Mouse (Mus musculus) hindbrain, embryonic 16.5 days (tissue): ENCODE data around the gene 4930556J24Rik. TPM values are rescaled to one million over a fixed set of nuclear protein-coding genes. Genes with fewer than 3 reads are reported as not detected.

Source experiments
- ATAC-seq: fragments of 200-750 bp; cut with Nextera tagmentation; 2 replicates; pipeline ENCODE4 v1.8.0; 2017; ENCODE audit warnings: moderate TSS enrichment, moderate library complexity
- H3K27ac ChIP-seq: fragments of 300-500 bp; sonication (generic); 2 replicates; pipeline ENCODE4 v1.5.1; 2014; ENCODE audit warnings: low read depth, mild to moderate bottlenecking, control low read depth, low read length, moderate library complexity
- H3K27me3 ChIP-seq: fragments of 300-500 bp; sonication (generic); replicated peaks from 2 replicates; pipeline ENCODE4 v1.6.1; 2014; ENCODE audit warnings: low read length; ENCODE audit not compliant: control insufficient read depth, insufficient read depth
- H3K36me3 ChIP-seq: fragments of 300-500 bp; sonication (generic); 2 replicates; pipeline ENCODE4 v1.6.1; 2014; ENCODE audit warnings: mild to moderate bottlenecking, low read length, moderate library complexity, mixed read lengths; ENCODE audit not compliant: control insufficient read depth, insufficient read depth
- H3K4me1 ChIP-seq: fragments of 300-500 bp; sonication (generic); 2 replicates; pipeline ENCODE4 v1.6.1; 2014; ENCODE audit warnings: low read depth, low read length; ENCODE audit not compliant: control insufficient read depth, insufficient read depth
- H3K4me2 ChIP-seq: fragments of 300-500 bp; sonication (generic); 2 replicates; pipeline ENCODE4 v1.6.1; 2014; ENCODE audit warnings: mild to moderate bottlenecking, low read length, control low read depth, moderate library complexity
- H3K4me3 ChIP-seq: fragments of 300-500 bp; sonication (generic); 2 replicates; pipeline ENCODE4 v1.5.1; 2014; ENCODE audit warnings: mild to moderate bottlenecking, low read length, control low read depth, moderate library complexity
- H3K9ac ChIP-seq: fragments of 300-500 bp; sonication (generic); 2 replicates; pipeline ENCODE4 v1.6.1; 2014; ENCODE audit warnings: low read depth, mild to moderate bottlenecking, control low read depth, low read length, moderate library complexity
- H3K9me3 ChIP-seq: fragments of 300-500 bp; sonication (generic); 2 replicates; pipeline ENCODE4 v1.6.1; 2014; ENCODE audit warnings: mild to moderate bottlenecking, low read length, moderate library complexity; ENCODE audit not compliant: control insufficient read depth
- WGBS: fragments of 180-500 bp; shearing (Covaris S2); extraction: QIAGEN DNeasy Blood & Tissue Kit; methylation state at CpG from one replicate; pipeline ENCODE4 v1.1.7; 2014; 5-methylcytosine and 5-hydroxymethylcytosine counted together
- polyA plus RNA-seq: library from polyadenylated mRNA; unstranded; fragments of >200 nt; fragmentation: Nextera tagmentation; extraction: Ambion mirVana; gene quantifications from 2 replicates; pipeline ENCODE4 v1.2.1, GENCODE M21; 2015

Gene 4930556J24Rik
- polyA plus RNA-seq, 1 experiment from 2014 or later = not detected

DNA sequence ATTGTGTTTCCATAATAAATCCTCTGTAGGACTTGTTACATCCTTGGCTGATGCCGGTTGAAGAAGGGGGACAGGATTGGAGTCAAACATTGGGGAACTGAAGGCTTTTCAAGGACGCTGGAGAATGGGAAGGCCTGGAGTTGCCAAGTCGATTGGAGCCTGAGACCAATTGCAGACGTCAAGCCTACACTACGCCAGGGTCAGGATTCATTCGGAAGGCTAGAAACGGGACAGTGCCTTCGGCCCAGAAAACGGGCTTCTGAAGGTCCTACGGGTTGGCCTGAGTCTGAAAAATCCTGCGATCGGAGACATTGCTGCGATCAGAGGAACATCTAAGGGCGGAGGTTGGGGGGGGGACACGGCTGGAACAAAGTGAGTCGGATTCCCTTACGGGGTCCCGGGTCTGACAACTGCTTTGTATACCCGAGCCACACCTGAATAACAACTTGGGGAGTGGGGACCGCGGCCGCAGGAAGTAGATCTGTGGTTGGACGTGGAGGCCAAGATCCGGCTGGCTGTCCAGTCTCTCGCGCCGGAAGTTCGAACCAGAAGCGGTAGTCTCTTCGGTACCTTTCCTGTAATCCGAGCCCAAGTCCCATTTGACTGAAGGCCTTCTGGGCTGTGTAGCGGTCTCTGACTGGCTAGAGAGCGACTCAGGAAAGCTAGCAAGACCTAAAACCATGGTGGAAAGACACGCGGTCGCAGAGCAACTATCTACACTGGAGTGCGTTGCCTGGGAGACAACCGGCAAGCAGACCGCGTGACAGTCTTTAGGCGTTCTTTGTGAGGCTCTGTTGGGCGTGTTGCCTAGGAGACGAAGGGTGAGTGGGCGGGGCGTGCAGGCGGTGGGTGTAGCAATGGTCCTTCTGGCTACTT, 81.9 kb downstream of the 4930556J24Rik start, which contains the start of the genes 4921536K21Rik and Dusp18:
Gene 4921536K21Rik, minus strand, starts transcription at position 693 of the 876 bp plus-strand sequence.
Gene Dusp18, plus strand, starts transcription at position 835 of the 876 bp plus-strand sequence.
- no peaks in the 10 kb centered on the region for H3K27me3 ChIP-seq
- peaks cover 6% of the 10 kb centered on the region for H3K36me3 ChIP-seq
- peak within 1 kb of the TSS; percentile 71 for H3K4me2 ChIP-seq
- peaks cover 6% of the 10 kb centered on the region for H3K4me1 ChIP-seq
- no peaks in the 10 kb centered on the region for H3K9me3 ChIP-seq
- peak within 1 kb of the TSS; percentile 57 for H3K4me3 ChIP-seq
- WGBS = 2% methylated on average over 46 of the region's 46 CpGs
- peak within 1 kb of the TSS; percentile 68 for H3K27ac ChIP-seq
- peak; percentile 99 for ATAC-seq
- H3K9ac ChIP-seq = peak within 1 kb of the TSS; percentile 65

DNA sequence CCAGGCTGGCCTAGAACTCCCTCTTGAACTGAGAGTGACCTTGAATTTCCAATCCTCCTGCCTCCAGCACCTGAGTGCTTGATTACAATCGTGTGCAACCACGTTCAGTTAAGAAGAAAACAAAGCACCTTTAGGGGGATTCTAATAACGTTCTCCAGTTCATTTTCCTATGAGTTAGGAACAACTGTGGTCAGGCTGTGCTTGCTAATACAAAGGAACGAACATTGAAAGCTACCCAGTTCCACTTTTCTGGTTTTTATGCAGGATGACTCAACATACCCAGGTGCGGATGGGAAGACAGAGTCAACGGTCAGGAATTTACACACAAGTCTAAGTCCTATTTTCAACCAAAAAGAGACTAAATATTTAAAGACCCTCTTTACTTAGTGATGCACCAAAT, 82.6 kb downstream of the 4930556J24Rik start:
- WGBS = 80% methylated on average over 6 of the region's 6 CpGs
- peak overlapping the region; percentile 71 for H3K4me2 ChIP-seq
- H3K4me3 ChIP-seq = no peak overlapping the region; the same call in 1 of the 2 replicates
- H3K9ac ChIP-seq = no peak overlapping the region
- ATAC-seq = no peak
- no peaks in the 10 kb centered on the region for H3K9me3 ChIP-seq
- H3K36me3 ChIP-seq = peaks cover 6% of the 10 kb centered on the region
- peaks cover 6% of the 10 kb centered on the region for H3K4me1 ChIP-seq
- no peak overlapping the region for H3K27ac ChIP-seq
- no peaks in the 10 kb centered on the region for H3K27me3 ChIP-seq

Other genes with a start within 250 kb of the 4930556J24Rik start
- gene Osbp2, start 112.9 kb downstream of the 4930556J24Rik start, polyA plus RNA-seq = 34.8 and 36.2 TPM in 2 replicates
- 0.62 and 0.88 TPM in 2 replicates for gene 4921536K21Rik, start 81.7 kb downstream of the 4930556J24Rik start, polyA plus RNA-seq
- 30.0 and 30.5 TPM in 2 replicates for gene Dusp18, start 81.5 kb downstream of the 4930556J24Rik start, polyA plus RNA-seq
- gene Slc35e4, start 62.1 kb downstream of the 4930556J24Rik start, polyA plus RNA-seq = 20.5 and 22.2 TPM in 2 replicates
- gene Tcn2, start 44.6 kb downstream of the 4930556J24Rik start, polyA plus RNA-seq = 29.9 and 30.8 TPM in 2 replicates
- 52.4 and 55.3 TPM in 2 replicates for gene Pes1, start 12.8 kb downstream of the 4930556J24Rik start, polyA plus RNA-seq
- gene Gal3st1, start 6.9 kb upstream of the 4930556J24Rik start, polyA plus RNA-seq = 11.3 and 11.6 TPM in 2 replicates
- gene Sec14l4, start 54.7 kb upstream of the 4930556J24Rik start, polyA plus RNA-seq = not detected in 2 replicates
- gene Sec14l3, start 88.1 kb upstream of the 4930556J24Rik start, polyA plus RNA-seq = 0.76 and 1.2 TPM in 2 replicates
- 14.6 and 15.7 TPM in 2 replicates for gene Mtfp1, start 118.7 kb upstream of the 4930556J24Rik start, polyA plus RNA-seq
- gene Sec14l2, start 146.6 kb upstream of the 4930556J24Rik start, polyA plus RNA-seq = 6.6 and 7.0 TPM in 2 replicates
- 50.0 and 52.4 TPM in 2 replicates for gene Rnf215, start 158.4 kb upstream of the 4930556J24Rik start, polyA plus RNA-seq
- gene Ccdc157, start 183.5 kb upstream of the 4930556J24Rik start, polyA plus RNA-seq = 9.1 and 10.9 TPM in 2 replicates
- gene Sf3a1, start 183.6 kb upstream of the 4930556J24Rik start, polyA plus RNA-seq = 38.7 and 52.4 TPM in 2 replicates
- gene Tbc1d10a, start 210.0 kb upstream of the 4930556J24Rik start, polyA plus RNA-seq = 37.6 and 41.0 TPM in 2 replicates
- gene Castor1, start 241.4 kb upstream of the 4930556J24Rik start, polyA plus RNA-seq = 6.7 and 7.4 TPM in 2 replicates